Mouse (Mus musculus) midbrain, embryonic 16.5 days (tissue): ENCODE results near the gene Trarg1. TPM values are rescaled to one million over a fixed set of nuclear protein-coding genes. Genes with fewer than 3 reads are reported as not detected.

ENCODE experiments used
- ATAC-seq: fragments of 200-750 bp; cut with Nextera tagmentation; 2 replicates; pipeline ENCODE4 v1.8.0; 2017; ENCODE audit warnings: moderate TSS enrichment
- H3K27ac ChIP-seq: fragments of 300-500 bp; sonication (generic); 2 replicates; pipeline ENCODE4 v1.5.1; 2014; ENCODE audit warnings: mild to moderate bottlenecking, low read length, mixed read lengths
- H3K27me3 ChIP-seq: fragments of 300-500 bp; sonication (generic); 2 replicates; pipeline ENCODE4 v1.6.1; 2014; ENCODE audit warnings: low read depth, low read length, mixed read lengths; ENCODE audit not compliant: control insufficient read depth, insufficient read depth
- H3K36me3 ChIP-seq: fragments of 300-500 bp; sonication (generic); 2 replicates; pipeline ENCODE4 v1.6.1; 2014; ENCODE audit warnings: mild to moderate bottlenecking, low read length, moderate library complexity, mixed read lengths; ENCODE audit not compliant: control insufficient read depth, insufficient read depth
- H3K4me1 ChIP-seq: fragments of 300-500 bp; sonication (generic); 2 replicates; pipeline ENCODE4 v1.6.1; 2014; ENCODE audit warnings: mild to moderate bottlenecking, low read length, mixed read lengths; ENCODE audit not compliant: control insufficient read depth, insufficient read depth
- H3K4me2 ChIP-seq: fragments of 300-500 bp; sonication (generic); 2 replicates; pipeline ENCODE4 v1.6.1; 2014; ENCODE audit warnings: mild to moderate bottlenecking, low read length, mixed read lengths
- H3K4me3 ChIP-seq: fragments of 300-500 bp; sonication (generic); 2 replicates; pipeline ENCODE4 v1.5.1; 2014; ENCODE audit warnings: low read depth, mild to moderate bottlenecking, low read length, moderate library complexity, mixed read lengths
- H3K9ac ChIP-seq: fragments of 300-500 bp; sonication (generic); 2 replicates; pipeline ENCODE4 v1.6.1; 2014; ENCODE audit warnings: low read depth, low read length, mixed read lengths
- H3K9me3 ChIP-seq: fragments of 300-500 bp; sonication (generic); replicated peaks from 2 replicates; pipeline ENCODE4 v1.6.1; 2014; ENCODE audit warnings: mild to moderate bottlenecking, low read length, mixed read lengths; ENCODE audit not compliant: control insufficient read depth, poor library complexity, severe bottlenecking
- WGBS: fragments of 180-500 bp; shearing (Covaris S2); extraction: QIAGEN DNeasy Blood & Tissue Kit; methylation state at CpG from one replicate; pipeline ENCODE4 v1.1.7; 2014; 5-methylcytosine and 5-hydroxymethylcytosine counted together
- polyA plus RNA-seq: library from polyadenylated mRNA; unstranded; fragments of >200 nt; fragmentation: Nextera tagmentation; extraction: Ambion mirVana; gene quantifications from 2 replicates; pipeline ENCODE4 v1.2.1, GENCODE M21; 2015

Gene Trarg1
- polyA plus RNA-seq, 1 experiment from 2014 or later, result 0.21 TPM

DNA sequence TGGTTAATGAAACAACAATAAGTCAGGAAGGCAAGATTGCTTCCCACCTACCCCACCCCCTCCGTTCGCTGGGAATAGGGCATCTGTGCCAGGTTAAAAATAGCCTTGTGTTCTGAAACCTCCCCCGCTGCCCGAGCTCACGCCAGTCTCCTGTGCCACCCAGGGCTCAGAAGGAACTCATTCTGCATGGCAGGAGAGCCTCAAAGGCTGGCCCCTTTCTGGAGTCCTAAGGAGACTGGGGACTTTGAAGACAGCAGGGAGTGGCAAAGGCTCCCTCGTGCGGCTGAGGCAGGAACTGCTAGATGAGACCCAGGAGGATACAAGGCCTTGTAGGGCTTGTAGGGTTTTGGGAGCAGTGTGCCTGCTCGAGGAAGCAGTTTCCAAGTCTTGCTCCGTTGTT is 32.1 kb upstream of the Trarg1 start:
- H3K4me1 ChIP-seq, result peaks cover 20% of the 10 kb centered on the region
- H3K27me3 ChIP-seq, result no peaks in the 10 kb centered on the region; the same call in 1 of the 2 replicates
- peak overlapping the region; percentile 30; the same call in 1 of the 2 replicates for H3K9ac ChIP-seq
- H3K4me2 ChIP-seq, result peak overlapping the region; percentile 46
- ATAC-seq, result 0 out of 2 replicates have a peak, but pooled peaks have one; percentile 3
- peak overlapping the region; percentile 11; the same call in 1 of the 2 replicates for H3K4me3 ChIP-seq
- 8% methylated on average over 9 of the region's 9 CpGs for WGBS
- peak overlapping the region; percentile 60 for H3K27ac ChIP-seq
- no peaks in the 10 kb centered on the region for H3K36me3 ChIP-seq
- no peaks in the 10 kb centered on the region for H3K9me3 ChIP-seq

DNA sequence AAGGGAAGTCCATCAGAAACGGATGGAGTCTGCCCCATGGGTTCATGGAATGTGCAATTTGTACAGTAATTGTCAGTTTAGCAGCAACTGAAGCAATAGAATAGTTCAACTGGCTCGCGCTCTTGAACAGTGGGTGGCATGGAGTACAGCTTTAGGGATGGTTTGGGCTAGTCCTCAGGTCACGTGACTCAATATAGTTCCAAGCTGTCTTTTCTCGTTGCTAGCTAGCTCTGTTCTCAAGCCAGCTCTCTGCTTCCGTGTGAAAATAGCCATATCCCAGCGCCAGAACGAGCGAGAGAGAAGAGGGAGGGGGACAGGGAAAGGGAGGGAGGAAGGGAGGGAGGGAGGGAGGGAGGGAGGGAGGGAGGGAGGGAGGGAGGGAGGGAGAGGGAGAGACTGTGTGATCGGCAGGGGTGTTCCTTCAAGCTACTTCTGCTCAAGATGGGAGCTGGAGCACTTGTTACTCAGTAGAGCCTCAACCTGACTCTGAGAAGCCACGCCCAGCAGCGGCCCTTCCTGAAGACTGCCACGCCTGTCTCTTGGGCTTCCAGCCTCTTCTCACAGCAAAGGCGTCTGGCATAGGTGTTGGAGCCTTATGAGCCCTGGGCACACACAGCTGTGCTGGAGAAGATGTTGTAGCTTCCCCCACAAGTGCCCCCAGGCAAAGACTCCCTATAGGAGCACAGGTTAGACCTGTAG is 28.6 kb upstream of the Trarg1 start:
- Histone ChIP-seq H3K4me1 (peaks cover 15% of the 10 kb centered on the region), H3K9ac (no peak overlapping the region), H3K4me3 (no peak overlapping the region), H3K36me3 (no peaks in the 10 kb centered on the region), H3K27me3 (no peaks in the 10 kb centered on the region; the same call in 1 of the 2 replicates), H3K4me2 (no peak overlapping the region), H3K9me3 (no peaks in the 10 kb centered on the region), H3K27ac (no peak overlapping the region)
- ATAC-seq, result no peak
- 55% methylated on average over 11 of the region's 14 CpGs for WGBS

- H3K4me3 ChIP-seq, result no peak overlapping the region
- H3K4me1 ChIP-seq, result no peaks in the 10 kb centered on the region
- 45% methylated on average over 3 of the region's 3 CpGs for WGBS
- H3K4me2 ChIP-seq, result no peak overlapping the region
- no peaks in the 10 kb centered on the region for H3K27me3 ChIP-seq
- H3K36me3 ChIP-seq, result no peaks in the 10 kb centered on the region
- no peaks in the 10 kb centered on the region for H3K9me3 ChIP-seq
- no peak for ATAC-seq
- no peak overlapping the region for H3K9ac ChIP-seq
- no peak overlapping the region for H3K27ac ChIP-seq
Observed at GRCm38 (mm10) chr11:76652838-76653334, 26.7 kb upstream of the Trarg1 start.

GRCm38 (mm10) chr11:76655106-76655505 is 24.5 kb upstream of the Trarg1 start:
- Histone ChIP-seq H3K4me3 (no peak overlapping the region), H3K9ac (no peak overlapping the region), H3K4me2 (no peak overlapping the region), H3K9me3 (no peaks in the 10 kb centered on the region), H3K36me3 (no peaks in the 10 kb centered on the region), H3K27ac (no peak overlapping the region), H3K4me1 (no peaks in the 10 kb centered on the region), H3K27me3 (no peaks in the 10 kb centered on the region)
- no peak for ATAC-seq
- WGBS, result 6% methylated on average over 10 of the region's 10 CpGs

DNA sequence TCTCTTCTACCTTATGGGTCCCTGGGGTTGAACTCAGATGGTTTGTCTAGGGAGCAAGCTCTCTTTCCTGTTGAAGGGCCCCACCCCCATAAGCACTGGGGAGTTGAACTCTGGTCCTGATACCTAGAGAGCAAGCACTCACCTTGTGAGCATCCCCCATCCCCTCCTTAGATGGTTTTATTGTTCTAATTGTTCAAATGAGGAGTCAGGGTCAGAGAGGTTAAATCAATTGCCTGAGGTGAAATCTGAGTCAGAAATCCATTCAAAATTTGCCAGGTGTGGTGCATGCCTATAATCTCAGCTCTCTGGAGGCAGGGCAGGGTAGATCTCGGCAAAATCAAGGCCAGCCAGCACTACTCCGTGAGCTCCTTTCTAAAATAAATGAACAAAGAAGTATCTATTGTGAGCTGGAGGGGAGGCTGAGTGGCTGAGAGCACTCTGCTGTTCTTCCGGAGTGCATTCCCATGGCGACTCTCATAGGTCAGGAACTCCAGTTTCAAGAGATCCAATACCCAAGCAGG is 22.1 kb upstream of the Trarg1 start:
- Histone ChIP-seq H3K36me3 (no peaks in the 10 kb centered on the region), H3K9ac (no peak overlapping the region), H3K27me3 (no peaks in the 10 kb centered on the region), H3K27ac (no peak overlapping the region), H3K9me3 (no peaks in the 10 kb centered on the region), H3K4me3 (no peak overlapping the region), H3K4me2 (no peak overlapping the region), H3K4me1 (no peaks in the 10 kb centered on the region)
- ATAC-seq, result no peak
- 45% methylated on average over 4 of the region's 4 CpGs for WGBS

DNA sequence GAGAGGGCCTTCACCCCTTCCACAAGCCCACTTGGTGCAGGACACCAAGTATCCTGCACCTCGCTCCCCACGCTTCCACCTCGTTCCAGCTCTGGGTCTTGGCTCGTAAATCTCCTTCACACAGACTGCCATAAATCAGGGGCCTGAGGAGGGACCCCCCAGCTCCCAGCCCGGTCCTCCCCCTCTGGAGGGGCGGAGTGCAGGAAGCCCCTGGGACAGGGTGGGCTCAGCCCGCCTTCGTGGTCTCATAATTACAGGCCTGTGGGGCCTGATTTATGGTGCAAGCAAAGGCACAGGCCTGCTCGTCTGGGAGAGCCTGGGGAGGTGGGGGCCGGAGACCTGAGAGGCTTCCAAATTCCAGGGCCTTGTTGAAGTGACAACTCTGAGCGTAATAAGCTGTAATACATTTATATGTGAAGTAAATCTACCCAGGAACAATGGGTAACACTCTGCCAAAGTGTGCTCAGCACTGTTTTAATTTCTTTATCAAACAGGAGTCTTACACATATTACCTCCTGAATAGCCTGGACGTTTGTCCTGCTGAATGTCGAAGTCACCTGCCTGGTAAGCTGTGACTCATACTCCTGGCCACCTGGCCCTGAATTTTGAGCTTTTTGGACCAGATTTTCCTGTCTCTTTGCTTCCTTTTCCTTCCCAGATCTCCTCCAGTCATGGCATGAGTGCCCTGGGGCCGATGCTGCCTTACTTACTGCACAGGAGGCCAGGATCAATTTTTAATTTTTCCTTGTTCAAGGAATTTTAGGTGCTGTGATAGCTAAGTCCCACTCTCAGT is 20.3 kb upstream of the Trarg1 start:
- no peak for ATAC-seq
- Histone ChIP-seq H3K9ac (no peak overlapping the region), H3K27ac (no peak overlapping the region), H3K4me2 (no peak overlapping the region), H3K9me3 (no peaks in the 10 kb centered on the region), H3K4me3 (no peak overlapping the region), H3K4me1 (no peaks in the 10 kb centered on the region), H3K36me3 (no peaks in the 10 kb centered on the region), H3K27me3 (peaks cover 3% of the 10 kb centered on the region)
- WGBS, result 79% methylated on average over 14 of the region's 14 CpGs

- Histone ChIP-seq H3K9me3 (no peaks in the 10 kb centered on the region), H3K4me1 (no peaks in the 10 kb centered on the region), H3K27ac (no peak overlapping the region), H3K4me3 (no peak overlapping the region), H3K27me3 (peaks cover 7% of the 10 kb centered on the region), H3K9ac (no peak overlapping the region), H3K36me3 (no peaks in the 10 kb centered on the region), H3K4me2 (no peak overlapping the region)
- WGBS, result 75% methylated on average over 7 of the region's 7 CpGs
- no peak for ATAC-seq
Observed at GRCm38 (mm10) chr11:76661790-76662468, 17.7 kb upstream of the Trarg1 start.

DNA sequence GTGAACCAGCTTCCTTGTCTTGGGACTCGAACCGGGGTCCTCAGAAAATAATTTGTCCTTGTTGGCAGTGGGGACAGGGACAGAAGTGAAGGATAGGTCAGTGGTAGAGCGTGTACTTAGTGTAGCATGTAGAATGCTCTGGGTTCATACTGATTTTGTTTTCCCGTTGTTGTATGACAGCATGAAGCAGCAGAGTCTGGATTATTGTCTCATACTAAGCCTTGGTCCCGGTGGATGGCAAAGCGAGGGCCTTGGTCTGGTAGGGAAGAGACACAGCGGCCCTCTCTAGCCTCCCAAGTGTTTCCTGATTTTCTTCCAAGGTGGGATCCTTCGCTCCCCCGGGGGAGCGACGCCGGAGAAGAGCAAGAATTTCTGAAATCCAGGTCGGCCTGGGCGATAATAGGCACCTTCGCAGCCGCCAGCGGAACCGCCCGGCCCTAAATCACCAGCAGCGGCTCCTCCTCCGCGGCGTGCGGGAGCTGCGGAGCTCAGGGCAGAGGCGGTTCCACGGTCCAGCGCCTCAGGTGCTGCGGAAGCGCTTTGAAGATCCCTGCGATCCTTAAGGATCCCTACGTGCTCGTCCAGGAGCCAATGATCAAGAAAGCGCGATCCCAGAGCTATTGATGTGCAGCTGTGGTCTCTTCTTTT is 13.5 kb upstream of the Trarg1 start:
- no peak overlapping the region; the same call in 1 of the 2 replicates for H3K27ac ChIP-seq
- no peak for ATAC-seq
- H3K9me3 ChIP-seq, result no peaks in the 10 kb centered on the region
- H3K4me3 ChIP-seq, result peak overlapping the region; percentile 43
- H3K27me3 ChIP-seq, result peaks cover 9% of the 10 kb centered on the region
- H3K4me1 ChIP-seq, result no peaks in the 10 kb centered on the region
- H3K36me3 ChIP-seq, result no peaks in the 10 kb centered on the region
- H3K9ac ChIP-seq, result peak overlapping the region; percentile 71
- peak overlapping the region; percentile 77 for H3K4me2 ChIP-seq
- WGBS, result 8% methylated on average over 35 of the region's 35 CpGs
